Mouse (Mus musculus) brown adipose tissue, adult 24 weeks (tissue): Measurements from ENCODE around the gene Pmvk. TPM values are rescaled to one million over a fixed set of nuclear protein-coding genes. Genes with fewer than 3 reads are reported as not detected.

ENCODE experiments used
- H3K27ac ChIP-seq: fragments of 200-500 bp; replicated peaks from 2 replicates; pipeline ENCODE4 v1.5.1; 2012; ENCODE audit warnings: low read depth, mild to moderate bottlenecking, low read length
- H3K4me1 ChIP-seq: fragments of 200-500 bp; 2 replicates; pipeline ENCODE4 v1.6.1; 2012; ENCODE audit warnings: low read length, mixed read lengths; ENCODE audit not compliant: control insufficient read depth, insufficient read depth, insufficient read length
- H3K4me3 ChIP-seq: fragments of 200-500 bp; 2 replicates; pipeline ENCODE4 v1.5.1; 2012; ENCODE audit warnings: low read depth, mild to moderate bottlenecking, low read length, moderate library complexity; ENCODE audit not compliant: insufficient read depth
- polyA plus RNA-seq: library from polyadenylated mRNA; stranded (reverse); fragments of >200 nt; gene quantifications from 2 replicates; pipeline ENCODE4 v1.2.4, GENCODE M21; 2012; ENCODE audit not compliant: missing spikeins, insufficient read depth, insufficient read length

Pmvk gene
- 191 and 194 TPM in 2 replicates for polyA plus RNA-seq

- no peak within 1 kb of the TSS for H3K4me3 ChIP-seq
- no peaks in the 10 kb centered on the region; the same call in 1 of the 2 replicates for H3K4me1 ChIP-seq
- no peak within 1 kb of the TSS for H3K27ac ChIP-seq
These were observed at the start of gene Pmvk for GRCm38 (mm10) chr3:89454401-89455177. Gene Pmvk (plus strand): TSS chr3:89454541.

DNA sequence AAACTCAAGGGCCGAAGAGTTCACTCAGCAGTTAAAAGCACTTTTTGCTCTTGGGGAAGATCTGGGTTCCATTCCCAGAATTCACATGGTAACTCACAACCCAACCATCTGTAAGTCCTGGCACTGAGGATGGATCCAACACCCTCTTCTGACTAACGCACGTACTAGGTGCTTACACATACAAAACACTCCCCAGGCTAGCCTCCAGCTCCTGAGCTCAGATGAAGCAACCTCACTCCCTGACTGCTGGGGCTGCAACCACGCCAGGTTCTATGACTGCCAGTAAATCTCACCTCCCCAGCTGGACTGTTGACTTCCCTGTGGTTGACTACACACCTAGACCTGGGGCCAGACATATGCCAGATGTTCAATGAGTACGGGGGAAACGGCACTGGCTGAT lies 47.5 kb upstream of the Pmvk start:
- no peak overlapping the region for H3K4me3 ChIP-seq
- no peak overlapping the region for H3K27ac ChIP-seq
- peaks cover 8% of the 10 kb centered on the region; the same call in 1 of the 2 replicates for H3K4me1 ChIP-seq

GRCm38 (mm10) chr3:89408448-89408847 lies 45.9 kb upstream of the Pmvk start:
- H3K4me1 ChIP-seq: peaks cover 8% of the 10 kb centered on the region; the same call in 1 of the 2 replicates
- H3K4me3 ChIP-seq: no peak overlapping the region
- peak overlapping the region; percentile 97 for H3K27ac ChIP-seq

DNA sequence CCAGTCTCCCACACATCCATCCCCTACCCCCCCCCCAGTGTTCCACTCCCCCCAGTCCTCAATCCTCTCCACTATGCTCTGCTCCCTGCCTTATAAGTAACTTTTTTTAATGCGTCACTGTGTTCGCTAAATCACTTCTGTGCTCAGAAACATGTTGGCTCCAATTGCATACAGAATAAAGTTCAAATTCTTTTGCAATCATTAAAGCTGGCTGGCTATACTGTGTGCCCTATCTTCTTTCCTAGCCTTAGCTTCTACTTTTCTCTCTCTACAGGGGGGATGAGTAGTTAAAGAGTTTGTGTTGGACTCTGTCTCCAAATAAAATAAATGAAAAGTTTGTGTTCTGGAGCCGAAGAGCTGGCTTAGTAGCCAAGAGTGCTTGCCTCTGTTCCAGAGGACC lies 44.6 kb upstream of the Pmvk start:
- peak overlapping the region; percentile 79; the same call in 1 of the 2 replicates for H3K4me3 ChIP-seq
- H3K27ac ChIP-seq: peak overlapping the region; percentile 97
- peaks cover 8% of the 10 kb centered on the region; the same call in 1 of the 2 replicates for H3K4me1 ChIP-seq

- Histone ChIP-seq H3K4me3 (peak overlapping the region; percentile 79), H3K4me1 (peaks cover 8% of the 10 kb centered on the region; the same call in 1 of the 2 replicates), H3K27ac (peak overlapping the region; percentile 93)
These were observed 43.5 kb upstream of the Pmvk start for GRCm38 (mm10) chr3:89410864-89411263.

- peaks cover 8% of the 10 kb centered on the region; the same call in 1 of the 2 replicates for H3K4me1 ChIP-seq
- peak within 1 kb of the TSS; percentile 79 for H3K4me3 ChIP-seq
- peak within 1 kb of the TSS; percentile 93 for H3K27ac ChIP-seq
These were observed 42.6 kb upstream of the Pmvk start, which contains the start of gene Flad1 for GRCm38 (mm10) chr3:89411490-89412393. Gene Flad1 (minus strand): TSS chr3:89411870.

GRCm38 (mm10) chr3:89416158-89416557 lies 38.2 kb upstream of the Pmvk start:
- Histone ChIP-seq H3K4me3 (no peak overlapping the region), H3K27ac (no peak overlapping the region), H3K4me1 (0 out of 2 replicates have a peak, but pooled peaks cover 2% of the 10 kb centered on the region)

DNA sequence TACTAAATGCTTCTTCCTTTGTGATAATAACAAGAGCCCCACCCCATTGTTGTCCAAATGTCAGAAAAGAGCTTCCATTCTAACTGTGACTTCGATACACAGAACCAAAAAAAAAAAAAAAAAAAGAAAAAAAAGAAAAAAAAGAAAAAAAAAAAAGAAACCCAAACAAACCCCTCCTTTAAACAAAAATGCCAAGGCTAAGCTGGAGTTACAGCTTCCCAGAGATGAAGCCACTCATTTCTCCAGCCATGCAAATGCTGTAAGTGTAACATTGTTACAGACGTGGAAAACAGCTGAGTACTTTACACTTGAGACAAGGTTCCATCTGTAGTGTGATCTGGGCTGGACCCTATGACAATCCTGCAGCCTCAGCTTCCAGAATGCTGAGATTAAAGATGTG lies 37.2 kb upstream of the Pmvk start:
- Histone ChIP-seq H3K27ac (no peak overlapping the region), H3K4me1 (peaks cover 7% of the 10 kb centered on the region), H3K4me3 (peak overlapping the region; percentile 15; the same call in 1 of the 2 replicates)

DNA sequence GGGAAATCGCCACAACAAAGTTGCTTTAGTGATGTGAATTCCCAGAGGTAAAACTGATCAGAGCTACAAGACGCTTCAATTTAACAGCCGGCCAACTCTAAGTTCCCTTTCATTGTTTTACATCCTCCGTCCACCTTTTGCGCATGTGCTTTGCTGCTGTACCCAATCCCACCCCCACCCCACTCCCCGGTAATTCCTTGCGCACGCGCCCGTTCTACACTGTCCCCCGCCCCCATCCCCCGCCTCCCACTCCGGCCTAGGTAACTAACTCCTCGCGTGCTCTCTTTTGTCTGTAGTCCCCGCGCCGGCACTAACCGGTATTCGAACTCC lies 36.5 kb upstream of the Pmvk start:
- peaks cover 7% of the 10 kb centered on the region for H3K4me1 ChIP-seq
- H3K4me3 ChIP-seq: peak overlapping the region; percentile 56
- no peak overlapping the region for H3K27ac ChIP-seq

GRCm38 (mm10) chr3:89418170-89418860 lies 36.0 kb upstream of the Pmvk start, which contains the start of the genes Cks1b and Shc1:
Gene Cks1b (minus strand): TSS chr3:89418383.
Gene Shc1 (plus strand): TSS chr3:89418443.
- peaks cover 7% of the 10 kb centered on the region for H3K4me1 ChIP-seq
- peak within 1 kb of the TSS; percentile 79 for H3K4me3 ChIP-seq
- peak within 1 kb of the TSS; percentile 98 for H3K27ac ChIP-seq

GRCm38 (mm10) chr3:89418861-89419250 lies 35.5 kb upstream of the Pmvk start:
- Histone ChIP-seq H3K4me1 (peaks cover 7% of the 10 kb centered on the region), H3K4me3 (peak overlapping the region; percentile 79), H3K27ac (peak overlapping the region; percentile 98)

DNA sequence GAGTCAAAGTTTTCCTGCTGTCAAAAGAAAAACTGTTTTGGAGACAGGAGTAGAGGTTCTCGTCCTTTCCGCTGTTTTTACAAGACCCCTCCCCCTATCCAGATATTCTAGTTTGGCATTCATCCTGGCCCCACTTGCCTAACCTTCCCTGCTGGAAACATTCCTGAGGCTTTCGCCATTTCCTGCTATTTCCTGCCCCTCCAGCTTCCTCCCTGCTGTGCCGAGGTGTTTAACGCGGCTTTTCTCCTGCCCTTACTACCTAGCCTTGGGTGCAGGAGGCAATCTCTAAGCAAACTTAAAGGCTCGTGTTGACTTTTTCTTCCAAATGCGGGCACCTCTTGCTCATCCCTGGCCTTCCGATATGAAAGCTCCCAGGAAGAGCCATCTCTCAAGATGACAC lies 34.8 kb upstream of the Pmvk start:
- Histone ChIP-seq H3K4me3 (peak overlapping the region; percentile 79), H3K27ac (peak overlapping the region; percentile 98), H3K4me1 (peaks cover 7% of the 10 kb centered on the region)

DNA sequence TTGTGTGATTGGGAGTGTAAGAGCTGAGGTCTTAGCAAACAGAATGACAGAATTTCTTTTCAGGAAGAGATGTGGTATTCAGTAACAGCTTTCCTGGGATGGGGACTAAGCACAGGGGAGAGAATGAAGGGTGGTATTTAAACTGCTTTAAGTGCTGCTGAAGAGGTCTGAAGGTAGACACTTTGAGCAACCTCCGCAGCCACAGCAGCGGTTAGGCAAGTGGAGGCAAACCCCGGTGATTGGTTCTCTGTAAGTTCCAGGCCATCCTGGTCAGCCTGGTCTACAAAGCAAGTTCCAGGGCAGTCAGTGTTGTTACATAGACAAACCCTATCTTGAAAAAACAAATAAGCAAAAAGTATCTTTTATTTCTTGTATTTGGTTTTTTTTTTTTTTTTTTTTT lies 34.4 kb upstream of the Pmvk start:
- Histone ChIP-seq H3K4me1 (peaks cover 7% of the 10 kb centered on the region), H3K27ac (peak overlapping the region; percentile 98)

GRCm38 (mm10) chr3:89420421-89420820 lies 33.9 kb upstream of the Pmvk start:
- Histone ChIP-seq H3K4me1 (peaks cover 7% of the 10 kb centered on the region), H3K4me3 (0 out of 2 replicates have a peak overlapping the region, but pooled peaks have one; percentile 26), H3K27ac (peak overlapping the region; percentile 71)

More for the DNA sequence above, 34.4 kb upstream of the Pmvk start:
- peak overlapping the region; percentile 79 for H3K4me3 ChIP-seq
